Mouse (Mus musculus) intestine, embryonic 15.5 days (tissue): ENCODE measurements around the gene Tmem88b. TPM values are rescaled to one million over a fixed set of nuclear protein-coding genes. Genes with fewer than 3 reads are reported as not detected.
A peak's percentile ranks its signal among the peaks of the same experiment; 100 is the strongest.

Experiments
- ATAC-seq: fragments of 200-750 bp; cut with Nextera tagmentation; 2 replicates; pipeline ENCODE4 v1.8.0; 2017; ENCODE audit warnings: moderate TSS enrichment, moderate library complexity
- H3K27ac ChIP-seq: fragments of 300-500 bp; sonication (generic); 2 replicates; pipeline ENCODE4 v1.5.1; 2015; ENCODE audit warnings: mild to moderate bottlenecking, inconsistent platforms
- H3K27me3 ChIP-seq: fragments of 300-500 bp; sonication (generic); replicated peaks from 2 replicates; pipeline ENCODE4 v1.6.1; 2015; ENCODE audit warnings: inconsistent platforms
- H3K36me3 ChIP-seq: fragments of 300-500 bp; sonication (generic); 2 replicates; pipeline ENCODE4 v1.6.1; 2015; ENCODE audit warnings: inconsistent platforms
- H3K4me1 ChIP-seq: fragments of 300-500 bp; sonication (generic); replicated peaks from 2 replicates; pipeline ENCODE4 v1.6.1; 2015; ENCODE audit warnings: inconsistent platforms
- H3K4me2 ChIP-seq: fragments of 300-500 bp; sonication (generic); replicated peaks from 2 replicates; pipeline ENCODE4 v1.6.1; 2015; ENCODE audit warnings: mild to moderate bottlenecking, inconsistent platforms
- H3K4me3 ChIP-seq: fragments of 300-500 bp; sonication (generic); replicated peaks from 2 replicates; pipeline ENCODE4 v1.5.1; 2015; ENCODE audit warnings: inconsistent platforms
- H3K9ac ChIP-seq: fragments of 300-500 bp; sonication (generic); 2 replicates; pipeline ENCODE4 v1.6.1; 2015; ENCODE audit warnings: inconsistent platforms
- H3K9me3 ChIP-seq: fragments of 300-500 bp; sonication (generic); 2 replicates; pipeline ENCODE4 v1.6.1; 2016; ENCODE audit warnings: inconsistent platforms
- WGBS: fragments of 180-500 bp; shearing (Covaris S2); methylation state at CpG from one replicate; pipeline ENCODE4 v1.1.7; 2015; 5-methylcytosine and 5-hydroxymethylcytosine counted together
- polyA plus RNA-seq: library from polyadenylated mRNA; unstranded; fragments of >200 nt; fragmentation: Nextera tagmentation; extraction: Ambion mirVana; gene quantifications from 2 replicates; pipeline ENCODE4 v1.2.1, GENCODE M21; 2015

Gene Tmem88b
- polyA plus RNA-seq, result 1.00 and 1.1 TPM in 2 replicates

DNA sequence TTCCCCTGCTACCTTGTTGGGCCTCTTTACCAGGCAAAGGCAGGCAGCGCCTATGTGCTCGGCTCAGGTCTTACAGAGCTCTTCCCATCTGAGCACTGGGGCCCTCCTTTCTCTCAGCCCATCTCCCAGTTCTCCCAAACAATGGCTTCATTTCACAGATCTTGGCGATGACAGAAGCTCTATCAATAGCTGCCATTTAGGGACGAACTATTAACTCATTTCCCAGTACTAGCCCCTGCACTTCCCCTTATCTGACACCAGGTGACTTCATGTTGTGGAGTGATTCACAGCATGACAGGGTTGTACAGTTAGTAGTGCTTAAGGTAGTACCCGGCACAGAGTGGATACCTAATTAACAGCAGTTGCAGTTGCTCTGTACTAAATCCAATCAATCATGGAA lies at the start of gene Tmem88b:
Gene Tmem88b, minus strand, starts transcription at position 56 of the 400 bp plus-strand sequence.
- Histone ChIP-seq H3K36me3 (no peaks in the 10 kb centered on the region), H3K27me3 (no peaks in the 10 kb centered on the region), H3K4me3 (peak within 1 kb of the TSS; percentile 60; the same call in 1 of the 2 replicates), H3K9me3 (no peaks in the 10 kb centered on the region), H3K9ac (no peak within 1 kb of the TSS), H3K4me1 (peaks cover 2% of the 10 kb centered on the region; the same call in 1 of the 2 replicates), H3K4me2 (peak within 1 kb of the TSS; percentile 87), H3K27ac (no peak within 1 kb of the TSS)
- WGBS, result 62% methylated on average over 5 of the region's 5 CpGs
- no peak for ATAC-seq

DNA sequence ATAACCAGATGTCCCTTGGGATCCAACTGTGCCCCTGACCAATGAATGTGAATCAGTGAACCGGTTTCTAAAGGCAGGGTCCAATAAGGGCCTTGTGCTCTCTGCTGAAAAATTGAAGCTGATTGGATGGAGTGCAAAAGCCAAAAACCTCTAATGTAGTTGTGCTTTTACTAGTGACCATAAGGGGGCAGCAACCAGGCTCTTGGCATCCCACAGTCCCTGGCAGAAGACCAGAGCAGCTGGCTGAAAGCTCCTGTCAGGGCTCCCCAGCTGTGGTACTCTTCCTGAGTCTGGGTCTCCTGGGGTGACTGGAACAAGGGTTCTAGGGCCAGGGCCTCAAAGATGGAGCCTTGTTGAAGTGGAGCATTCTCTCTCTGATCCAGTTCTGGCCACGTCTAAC lies 48.2 kb upstream of the Tmem88b start:
- 0 out of 2 replicates have a peak overlapping the region, but pooled peaks have one; percentile 11 for H3K4me2 ChIP-seq
- 19% methylated on average over 2 of the region's 2 CpGs for WGBS
- peaks cover 29% of the 10 kb centered on the region for H3K4me1 ChIP-seq
- H3K36me3 ChIP-seq, result peaks cover 6% of the 10 kb centered on the region; the same call in 1 of the 2 replicates
- no peaks in the 10 kb centered on the region for H3K9me3 ChIP-seq
- no peaks in the 10 kb centered on the region for H3K27me3 ChIP-seq
- peak; percentile 9; the same call in 1 of the 2 replicates for ATAC-seq
- peak overlapping the region; percentile 66 for H3K27ac ChIP-seq
- H3K9ac ChIP-seq, result no peak overlapping the region
- H3K4me3 ChIP-seq, result no peak overlapping the region

GRCm38 (mm10) chr4:155833234-155833633 lies 47.6 kb upstream of the Tmem88b start:
- 86% methylated on average over 4 of the region's 4 CpGs for WGBS
- no peaks in the 10 kb centered on the region for H3K27me3 ChIP-seq
- 0 out of 2 replicates have a peak overlapping the region, but pooled peaks have one; percentile 13 for H3K9ac ChIP-seq
- ATAC-seq, result no peak
- H3K9me3 ChIP-seq, result no peaks in the 10 kb centered on the region
- H3K4me1 ChIP-seq, result peaks cover 29% of the 10 kb centered on the region
- no peak overlapping the region for H3K4me3 ChIP-seq
- H3K36me3 ChIP-seq, result peaks cover 6% of the 10 kb centered on the region; the same call in 1 of the 2 replicates
- no peak overlapping the region for H3K4me2 ChIP-seq
- no peak overlapping the region for H3K27ac ChIP-seq

GRCm38 (mm10) chr4:155832321-155832720 lies 46.6 kb upstream of the Tmem88b start:
- Histone ChIP-seq H3K36me3 (peaks cover 10% of the 10 kb centered on the region; the same call in 1 of the 2 replicates), H3K4me1 (peaks cover 21% of the 10 kb centered on the region), H3K4me3 (peak overlapping the region; percentile 67), H3K9ac (peak overlapping the region; percentile 77), H3K9me3 (no peaks in the 10 kb centered on the region), H3K27ac (peak overlapping the region; percentile 91; the same call in 1 of the 2 replicates), H3K4me2 (peak overlapping the region; percentile 85), H3K27me3 (no peaks in the 10 kb centered on the region)
- ATAC-seq, result no peak
- WGBS, result 55% methylated on average over 10 of the region's 10 CpGs

GRCm38 (mm10) chr4:155831831-155832230 lies 46.2 kb upstream of the Tmem88b start:
- WGBS, result under 1% methylated on average over 25 of the region's 25 CpGs
- Histone ChIP-seq H3K36me3 (peaks cover 11% of the 10 kb centered on the region; the same call in 1 of the 2 replicates), H3K9ac (peak overlapping the region; percentile 77), H3K27me3 (no peaks in the 10 kb centered on the region), H3K9me3 (no peaks in the 10 kb centered on the region), H3K4me2 (peak overlapping the region; percentile 85), H3K4me1 (peaks cover 21% of the 10 kb centered on the region), H3K4me3 (peak overlapping the region; percentile 67), H3K27ac (peak overlapping the region; percentile 91)
- ATAC-seq, result no peak; the same call in 1 of the 2 replicates

GRCm38 (mm10) chr4:155831205-155831766 lies 45.6 kb upstream of the Tmem88b start, which contains the start of gene Aurkaip1:
Gene Aurkaip1, plus strand, starts transcription at chr4:155831272.
- H3K4me1 ChIP-seq, result peaks cover 21% of the 10 kb centered on the region
- peaks cover 14% of the 10 kb centered on the region; the same call in 1 of the 2 replicates for H3K36me3 ChIP-seq
- H3K4me2 ChIP-seq, result peak within 1 kb of the TSS; percentile 85
- H3K4me3 ChIP-seq, result peak within 1 kb of the TSS; percentile 67
- peak; percentile 98 for ATAC-seq
- no peaks in the 10 kb centered on the region for H3K27me3 ChIP-seq
- no peaks in the 10 kb centered on the region for H3K9me3 ChIP-seq
- under 1% methylated on average over 49 of the region's 49 CpGs for WGBS
- peak within 1 kb of the TSS; percentile 91 for H3K27ac ChIP-seq
- H3K9ac ChIP-seq, result peak within 1 kb of the TSS; percentile 77

DNA sequence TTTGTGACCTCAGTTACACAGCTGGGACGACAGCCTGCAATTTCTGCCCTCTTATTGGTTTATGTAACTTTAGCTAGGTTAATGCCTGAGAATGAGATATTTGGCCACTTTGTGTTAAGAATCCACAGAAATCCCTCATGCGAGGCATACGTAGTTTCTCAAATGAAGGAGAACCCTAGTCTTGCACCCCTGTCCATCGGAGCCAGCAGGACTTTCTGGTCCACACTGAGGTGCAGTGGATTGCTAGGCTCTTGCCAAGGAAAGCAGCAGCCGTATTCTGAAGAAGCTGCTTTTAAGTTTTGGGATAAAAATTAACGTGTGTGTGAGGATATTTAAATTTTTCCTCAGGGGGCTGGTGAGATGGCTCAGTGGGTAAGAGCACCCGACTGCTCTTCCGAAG lies 44.9 kb upstream of the Tmem88b start:
- no peak for ATAC-seq
- Histone ChIP-seq H3K9me3 (no peaks in the 10 kb centered on the region), H3K27ac (peak overlapping the region; percentile 2; the same call in 1 of the 2 replicates), H3K4me2 (peak overlapping the region; percentile 85), H3K27me3 (no peaks in the 10 kb centered on the region), H3K36me3 (peaks cover 14% of the 10 kb centered on the region; the same call in 1 of the 2 replicates), H3K9ac (no peak overlapping the region), H3K4me1 (peaks cover 21% of the 10 kb centered on the region), H3K4me3 (peak overlapping the region; percentile 67; the same call in 1 of the 2 replicates)
- WGBS, result 52% methylated on average over 8 of the region's 8 CpGs

- H3K36me3 ChIP-seq, result peaks cover 21% of the 10 kb centered on the region
- no peaks in the 10 kb centered on the region for H3K27me3 ChIP-seq
- H3K9ac ChIP-seq, result no peak overlapping the region
- H3K4me1 ChIP-seq, result peaks cover 21% of the 10 kb centered on the region
- no peaks in the 10 kb centered on the region for H3K9me3 ChIP-seq
- WGBS, result 92% methylated on average over 4 of the region's 4 CpGs
- no peak overlapping the region for H3K4me2 ChIP-seq
- H3K27ac ChIP-seq, result no peak overlapping the region
- no peak for ATAC-seq
- H3K4me3 ChIP-seq, result no peak overlapping the region
These were observed 44.2 kb upstream of the Tmem88b start for GRCm38 (mm10) chr4:155829866-155830265.

DNA sequence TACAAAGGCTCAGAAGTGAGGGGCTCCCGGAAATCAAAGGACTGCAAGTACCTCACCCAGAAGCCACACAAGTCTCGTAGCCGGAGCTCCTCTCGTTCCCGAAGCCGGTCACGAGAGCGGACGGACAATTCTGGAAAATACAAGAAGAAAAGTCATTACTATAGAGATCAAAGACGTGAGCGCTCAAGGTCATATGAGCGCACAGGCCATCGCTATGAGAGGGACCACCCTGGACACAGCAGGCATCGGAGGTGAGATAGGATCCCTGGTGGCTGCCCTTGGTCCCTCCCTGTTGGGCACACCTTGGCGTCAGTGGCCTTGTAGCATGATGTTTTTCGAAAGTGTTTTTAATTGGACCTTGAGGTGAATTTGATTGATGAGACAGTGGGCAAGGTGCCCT lies 37.8 kb upstream of the Tmem88b start:
- peaks cover 57% of the 10 kb centered on the region for H3K36me3 ChIP-seq
- no peaks in the 10 kb centered on the region; the same call in 1 of the 2 replicates for H3K4me1 ChIP-seq
- no peak for ATAC-seq
- H3K27ac ChIP-seq, result no peak overlapping the region
- H3K27me3 ChIP-seq, result no peaks in the 10 kb centered on the region
- no peak overlapping the region for H3K9ac ChIP-seq
- no peak overlapping the region for H3K4me2 ChIP-seq
- no peaks in the 10 kb centered on the region for H3K9me3 ChIP-seq
- WGBS, result 95% methylated on average over 16 of the region's 16 CpGs
- no peak overlapping the region for H3K4me3 ChIP-seq

DNA sequence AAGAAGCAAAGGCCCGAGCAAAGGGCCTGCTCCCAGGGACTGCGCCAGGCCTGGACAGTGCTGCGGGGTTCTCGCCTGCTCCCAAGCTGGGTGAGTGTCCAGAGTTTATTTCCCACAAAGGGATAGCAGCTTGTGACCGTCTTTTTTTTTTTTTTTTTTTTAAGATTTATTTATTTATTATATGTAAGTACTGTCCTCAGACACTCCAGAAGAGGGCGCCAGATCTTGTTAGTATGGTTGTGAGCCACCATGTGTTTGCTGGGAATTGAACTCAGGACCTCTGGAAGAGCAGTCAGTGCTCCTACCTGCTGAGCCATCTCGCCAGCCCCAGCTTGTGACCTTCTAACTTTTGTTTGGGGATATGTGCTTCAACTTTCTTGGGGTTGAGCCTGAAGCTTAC lies 35.4 kb upstream of the Tmem88b start:
- WGBS, result 73% methylated on average over 7 of the region's 7 CpGs
- ATAC-seq, result no peak
- Histone ChIP-seq H3K4me3 (no peak overlapping the region), H3K9ac (no peak overlapping the region), H3K36me3 (peaks cover 57% of the 10 kb centered on the region), H3K4me1 (peaks cover 3% of the 10 kb centered on the region; the same call in 1 of the 2 replicates), H3K4me2 (no peak overlapping the region), H3K27ac (no peak overlapping the region), H3K27me3 (no peaks in the 10 kb centered on the region), H3K9me3 (no peaks in the 10 kb centered on the region)

DNA sequence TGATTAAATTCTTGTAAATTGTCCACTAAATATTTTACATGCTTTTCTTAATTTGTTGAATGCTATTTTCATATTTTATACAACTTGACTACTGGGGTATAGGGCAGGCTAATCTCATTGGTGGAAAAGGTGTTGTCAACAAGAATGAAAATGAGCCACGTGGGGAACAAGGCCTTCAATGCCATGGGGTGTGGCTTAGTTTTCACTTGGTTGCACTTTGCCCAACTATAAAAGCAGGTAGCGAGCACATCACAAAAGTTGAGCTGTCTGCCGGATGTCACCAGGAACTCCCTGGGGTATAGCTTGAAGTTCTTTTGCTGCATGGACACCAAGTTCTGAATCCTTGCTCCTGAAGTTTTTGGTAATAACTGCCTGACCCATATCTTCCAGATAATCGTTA lies 31.9 kb upstream of the Tmem88b start:
- Histone ChIP-seq H3K4me3 (no peak overlapping the region), H3K4me2 (no peak overlapping the region), H3K27me3 (no peaks in the 10 kb centered on the region), H3K27ac (no peak overlapping the region), H3K36me3 (peaks cover 44% of the 10 kb centered on the region), H3K4me1 (peaks cover 13% of the 10 kb centered on the region), H3K9ac (no peak overlapping the region), H3K9me3 (no peaks in the 10 kb centered on the region)
- 68% methylated on average over 4 of the region's 4 CpGs for WGBS
- ATAC-seq, result peak; percentile 52

- no peaks in the 10 kb centered on the region for H3K9me3 ChIP-seq
- WGBS, result under 1% methylated on average over 49 of the region's 49 CpGs
- H3K36me3 ChIP-seq, result peaks cover 32% of the 10 kb centered on the region
- H3K9ac ChIP-seq, result peak overlapping the region; percentile 99
- ATAC-seq, result peak; percentile 54
- peak overlapping the region; percentile 99 for H3K4me3 ChIP-seq
- peak overlapping the region; percentile 82 for H3K27ac ChIP-seq
- peaks cover 20% of the 10 kb centered on the region for H3K4me1 ChIP-seq
- H3K4me2 ChIP-seq, result peak overlapping the region; percentile 61
- H3K27me3 ChIP-seq, result no peaks in the 10 kb centered on the region
These were observed 27.0 kb upstream of the Tmem88b start for GRCm38 (mm10) chr4:155812665-155813181.
